Mouse (Mus musculus): ENCODE data around the gene Atp6v0a2. TPM values are rescaled to one million over a fixed set of nuclear protein-coding genes. Genes with fewer than 3 reads are reported as not detected.

The Atp6v0a2 gene
- 67.9 TPM for polyA plus RNA-seq (2014; fragmentation: Illumina TruSeq; extraction: RNeasy Lipid Tissue Mini Kit (QIAGEN cat#74804); ENCODE audit: low read depth, low replicate concordance)

GRCm38 (mm10) chr5:124628448-124629363 is at the start of gene Atp6v0a2:
Atp6v0a2 (plus strand) TSS chr5:124628576.

DNA sequence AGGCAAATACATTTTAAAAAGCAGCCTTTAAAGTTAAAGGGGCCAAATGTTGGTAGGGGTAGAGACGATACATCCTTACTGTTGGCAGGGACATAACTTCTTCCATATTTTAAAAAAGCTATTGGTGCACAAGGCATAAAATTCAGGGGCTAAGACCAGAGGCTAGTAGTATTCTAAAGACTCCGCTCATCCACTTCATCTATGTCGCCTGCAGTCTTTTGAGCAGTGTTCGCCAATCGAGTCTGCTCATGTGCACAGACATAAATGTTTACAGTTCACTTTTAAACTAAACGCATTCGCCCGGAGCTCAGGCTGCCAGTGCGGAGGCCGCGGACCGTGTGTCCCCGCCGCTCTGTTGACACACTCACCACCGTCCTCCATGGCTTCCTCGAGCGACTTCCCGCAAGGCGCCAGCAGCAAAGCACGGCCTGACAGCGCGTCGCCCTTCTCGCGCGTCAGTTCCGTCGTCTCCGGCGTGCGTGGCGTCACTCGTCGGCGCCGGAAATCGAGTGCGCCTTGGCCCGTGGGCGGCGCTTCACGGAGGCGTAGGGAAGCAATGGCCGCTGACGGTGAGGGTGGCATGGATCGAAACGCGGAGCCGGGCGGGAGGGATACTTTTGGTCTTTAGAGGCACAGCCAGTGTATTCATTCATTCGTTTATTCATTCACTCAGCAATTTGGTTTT is 49.6 kb upstream of the Atp6v0a2 start, which contains the start of the genes Eif2b1 and Gtf2h3:
Eif2b1 (minus strand) TSS at position 499 of the 685 bp plus-strand sequence.
Gtf2h3 (plus strand) TSS at position 508 of the 685 bp plus-strand sequence.

DNA sequence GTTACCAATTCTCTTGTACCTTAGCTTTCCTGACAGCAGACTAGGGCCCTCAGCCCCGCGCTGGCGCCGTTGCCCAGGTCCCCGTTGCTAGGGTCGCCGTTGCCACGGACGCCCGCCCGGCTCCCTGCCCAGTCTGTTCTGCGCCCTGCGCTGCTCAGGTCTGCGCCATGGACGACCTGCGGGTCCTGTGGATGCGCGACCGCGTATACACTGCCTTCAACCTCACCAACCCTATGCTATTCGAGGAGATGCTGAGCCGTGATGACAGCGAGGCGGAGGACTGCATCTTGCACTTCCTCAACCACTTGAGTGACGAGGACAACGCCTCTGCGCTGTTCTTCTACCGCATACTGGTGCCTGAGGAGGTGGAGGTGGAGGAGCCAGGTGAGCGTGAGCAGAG is 96.6 kb downstream of the Atp6v0a2 start, which contains the start of gene Dnah10:
Dnah10 (plus strand) TSS at position 89 of the 400 bp plus-strand sequence.

Other genes starting within 250 kb of the Atp6v0a2 start
- 105 TPM for gene Sbno1, start 202.6 kb upstream of the Atp6v0a2 start, polyA plus RNA-seq (2014; fragmentation: Illumina TruSeq; extraction: RNeasy Lipid Tissue Mini Kit (QIAGEN cat#74804); ENCODE audit: low read depth, low replicate concordance)
- 128 TPM for gene Kmt5a, start 188.6 kb upstream of the Atp6v0a2 start, polyA plus RNA-seq (2014; fragmentation: Illumina TruSeq; extraction: RNeasy Lipid Tissue Mini Kit (QIAGEN cat#74804); ENCODE audit: low read depth, low replicate concordance)
- gene Rilpl2, start 150.2 kb upstream of the Atp6v0a2 start, polyA plus RNA-seq (2014; fragmentation: Illumina TruSeq; extraction: RNeasy Lipid Tissue Mini Kit (QIAGEN cat#74804); ENCODE audit: low read depth, low replicate concordance), result 0.95 TPM
- 1.1 TPM for gene Snrnp35, start 145.4 kb upstream of the Atp6v0a2 start, polyA plus RNA-seq (2014; fragmentation: Illumina TruSeq; extraction: RNeasy Lipid Tissue Mini Kit (QIAGEN cat#74804); ENCODE audit: low read depth, low replicate concordance)
- 2.4 TPM for gene Rilpl1, start 97.2 kb upstream of the Atp6v0a2 start, polyA plus RNA-seq (2014; fragmentation: Illumina TruSeq; extraction: RNeasy Lipid Tissue Mini Kit (QIAGEN cat#74804); ENCODE audit: low read depth, low replicate concordance)
- 1,811 TPM for gene Tmed2, start 87.9 kb upstream of the Atp6v0a2 start, polyA plus RNA-seq (2014; fragmentation: Illumina TruSeq; extraction: RNeasy Lipid Tissue Mini Kit (QIAGEN cat#74804); ENCODE audit: low read depth, low replicate concordance)
- gene Ddx55, start 75.7 kb upstream of the Atp6v0a2 start, polyA plus RNA-seq (2014; fragmentation: Illumina TruSeq; extraction: RNeasy Lipid Tissue Mini Kit (QIAGEN cat#74804); ENCODE audit: low read depth, low replicate concordance), result 19.1 TPM
- gene Eif2b1, start 49.4 kb upstream of the Atp6v0a2 start, polyA plus RNA-seq (2014; fragmentation: Illumina TruSeq; extraction: RNeasy Lipid Tissue Mini Kit (QIAGEN cat#74804); ENCODE audit: low read depth, low replicate concordance), result 81.0 TPM
- gene Gtf2h3, start 49.4 kb upstream of the Atp6v0a2 start, polyA plus RNA-seq (2014; fragmentation: Illumina TruSeq; extraction: RNeasy Lipid Tissue Mini Kit (QIAGEN cat#74804); ENCODE audit: low read depth, low replicate concordance), result 12.9 TPM
- 0.06 TPM for gene Dnah10, start 96.5 kb downstream of the Atp6v0a2 start, polyA plus RNA-seq (2014; fragmentation: Illumina TruSeq; extraction: RNeasy Lipid Tissue Mini Kit (QIAGEN cat#74804); ENCODE audit: low read depth, low replicate concordance)
- gene Ccdc92, start 233.8 kb downstream of the Atp6v0a2 start, polyA plus RNA-seq (2014; fragmentation: Illumina TruSeq; extraction: RNeasy Lipid Tissue Mini Kit (QIAGEN cat#74804); ENCODE audit: low read depth, low replicate concordance), result not detected
- 83.7 TPM for gene Zfp664, start 234.1 kb downstream of the Atp6v0a2 start, polyA plus RNA-seq (2014; fragmentation: Illumina TruSeq; extraction: RNeasy Lipid Tissue Mini Kit (QIAGEN cat#74804); ENCODE audit: low read depth, low replicate concordance)

All from sigmoid colon, adult 10 weeks (tissue).